Mouse (Mus musculus) hindbrain, postnatal 0 days (tissue): ENCODE data around the gene Rnh1. TPM values are rescaled to one million over a fixed set of nuclear protein-coding genes. Genes with fewer than 3 reads are reported as not detected.

Experiments used
- ATAC-seq: fragments of 200-750 bp; cut with Nextera tagmentation; 2 replicates; pipeline ENCODE4 v1.8.0; 2017; ENCODE audit warnings: mild to moderate bottlenecking, moderate TSS enrichment, moderate library complexity
- DNase-seq: peaks from one replicate; pipeline ENCODE4 v3.0.0-alpha.2; 2015; ENCODE audit warnings: low spot score
- H3K27ac ChIP-seq: fragments of 300-500 bp; sonication (generic); 2 replicates; pipeline ENCODE4 v1.5.1; 2014; ENCODE audit warnings: mild to moderate bottlenecking
- H3K27me3 ChIP-seq: fragments of 300-500 bp; sonication (generic); 2 replicates; pipeline ENCODE4 v1.6.1; 2014; ENCODE audit warnings: low read length, mixed read lengths; ENCODE audit not compliant: insufficient read depth
- H3K36me3 ChIP-seq: fragments of 300-500 bp; sonication (generic); 2 replicates; pipeline ENCODE4 v1.6.1; 2014; ENCODE audit warnings: low read length, mixed read lengths; ENCODE audit not compliant: insufficient read depth
- H3K4me1 ChIP-seq: fragments of 300-500 bp; sonication (generic); 2 replicates; pipeline ENCODE4 v1.6.1; 2014; ENCODE audit warnings: antibody characterized with exemption, low read length, mixed read lengths; ENCODE audit not compliant: insufficient read depth
- H3K4me2 ChIP-seq: fragments of 300-500 bp; sonication (generic); 2 replicates; pipeline ENCODE4 v1.6.1; 2014; ENCODE audit warnings: low read depth, mild to moderate bottlenecking, low read length, moderate library complexity, mixed read lengths
- H3K4me3 ChIP-seq: fragments of 300-500 bp; sonication (generic); 2 replicates; pipeline ENCODE4 v1.5.1; 2014; ENCODE audit warnings: low read length
- H3K9ac ChIP-seq: fragments of 300-500 bp; sonication (generic); replicated peaks from 2 replicates; pipeline ENCODE4 v1.6.1; 2014; ENCODE audit warnings: mild to moderate bottlenecking, low read length, moderate library complexity, mixed read lengths
- H3K9me3 ChIP-seq: fragments of 300-500 bp; sonication (generic); 2 replicates; pipeline ENCODE4 v1.6.1; 2016; ENCODE audit warnings: low read length, mixed read lengths
- CTCF ChIP-seq: IDR thresholded peaks from 2 replicates; pipeline ENCODE4 v1.5.1; 2016; ENCODE audit warnings: antibody characterized with exemption, control low read depth, low read depth
- WGBS: fragments of 180-500 bp; shearing (Covaris S2); extraction: QIAGEN DNeasy Blood & Tissue Kit; methylation state at CpG from one replicate; pipeline ENCODE4 v1.1.7; 2014; 5-methylcytosine and 5-hydroxymethylcytosine counted together
- polyA plus RNA-seq: library from polyadenylated mRNA; unstranded; fragments of >200 nt; fragmentation: Nextera tagmentation; extraction: Ambion mirVana; gene quantifications from 2 replicates; pipeline ENCODE4 v1.2.1, GENCODE M21; 2015
- total RNA-seq: library from RNA; depleted of rRNA; stranded (reverse); fragments of >200 nt; gene quantifications from 2 replicates; pipeline ENCODE4 v1.2.3, GENCODE M21; 2014

The Rnh1 gene
- total and polyA plus RNA-seq, 2 experiments from 2014 or later, result 55.3 to 65.2 TPM

DNA sequence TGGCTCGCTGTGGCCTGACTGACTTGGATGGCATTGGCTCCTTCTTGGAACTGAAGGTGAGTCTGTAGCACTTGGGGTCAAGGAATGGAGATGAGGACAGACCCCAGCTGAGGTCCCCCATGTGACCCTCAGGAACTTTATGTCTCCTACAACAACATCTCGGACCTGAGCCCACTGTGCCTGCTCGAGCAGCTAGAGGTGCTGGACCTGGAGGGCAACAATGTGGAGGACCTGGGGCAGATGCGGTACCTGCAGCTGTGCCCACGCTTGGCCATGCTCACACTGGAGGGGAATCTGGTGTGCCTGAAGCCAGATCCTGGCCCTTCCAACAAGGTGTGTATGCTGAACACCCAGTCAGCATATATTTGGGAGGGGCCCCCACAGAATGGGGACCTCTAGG lies 32.8 kb upstream of the Rnh1 start:
- WGBS, result 92% methylated on average over 5 of the region's 5 CpGs
- Histone ChIP-seq H3K36me3 (no peaks in the 10 kb centered on the region), H3K9ac (no peak overlapping the region), H3K4me3 (no peak overlapping the region), H3K27ac (no peak overlapping the region), H3K4me2 (no peak overlapping the region), H3K4me1 (no peaks in the 10 kb centered on the region), H3K27me3 (no peaks in the 10 kb centered on the region), H3K9me3 (no peaks in the 10 kb centered on the region)
- no peak for ATAC-seq
- no peak for DNase-seq
- no peak for TF ChIP-seq CTCF

DNA sequence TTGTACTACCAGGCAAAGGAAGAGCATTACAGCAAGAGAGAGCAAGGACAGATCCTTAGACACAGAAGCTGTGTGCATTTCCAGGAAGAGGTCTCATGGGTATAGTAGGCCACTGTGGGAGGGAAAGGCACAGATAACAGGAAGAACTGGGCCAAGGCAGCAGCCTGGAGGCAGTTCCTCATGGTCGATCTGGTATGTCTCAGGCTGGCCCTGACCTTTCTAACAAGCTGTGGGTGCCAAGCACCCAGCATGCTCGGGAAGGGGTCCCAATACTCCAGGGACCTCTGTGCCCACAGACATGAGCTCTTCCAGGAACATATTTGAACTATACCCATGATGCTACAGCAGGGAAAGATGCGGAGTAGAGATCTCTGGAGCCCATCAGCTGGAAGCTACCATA lies 31.9 kb upstream of the Rnh1 start:
- H3K9me3 ChIP-seq, result no peaks in the 10 kb centered on the region
- no peak for ATAC-seq

DNA sequence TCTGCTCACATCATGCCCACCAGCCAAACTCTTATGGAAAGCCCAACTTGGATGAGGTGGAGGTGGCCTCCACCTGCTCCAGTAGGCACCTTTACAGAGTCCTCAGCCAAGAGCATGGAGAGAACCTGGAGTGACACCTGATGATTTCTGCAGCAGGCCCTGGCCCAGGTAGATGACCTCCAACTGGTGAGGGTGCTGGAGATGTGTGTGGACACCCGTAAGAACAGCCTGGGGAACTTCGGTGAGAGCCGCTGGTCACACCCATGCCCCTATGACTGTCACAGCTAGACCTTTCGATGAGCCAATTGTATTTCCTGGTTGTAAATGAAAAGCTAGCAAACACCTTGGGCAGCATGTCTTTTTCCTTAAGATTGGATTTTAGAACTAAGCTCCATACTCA lies 25.5 kb upstream of the Rnh1 start:
- no peak for TF ChIP-seq CTCF
- H3K9ac ChIP-seq, result no peak overlapping the region
- H3K9me3 ChIP-seq, result no peaks in the 10 kb centered on the region
- H3K27ac ChIP-seq, result no peak overlapping the region
- no peak for ATAC-seq
- H3K36me3 ChIP-seq, result no peaks in the 10 kb centered on the region
- no peak for DNase-seq
- H3K27me3 ChIP-seq, result no peaks in the 10 kb centered on the region
- 98% methylated on average over 4 of the region's 4 CpGs for WGBS
- no peaks in the 10 kb centered on the region; the same call in 1 of the 2 replicates for H3K4me1 ChIP-seq
- H3K4me2 ChIP-seq, result no peak overlapping the region
- H3K4me3 ChIP-seq, result no peak overlapping the region

More for the DNA sequence above, 31.9 kb upstream of the Rnh1 start:
- H3K4me2 ChIP-seq, result no peak overlapping the region
- H3K4me1 ChIP-seq, result no peaks in the 10 kb centered on the region
- H3K4me3 ChIP-seq, result no peak overlapping the region
- H3K27ac ChIP-seq, result no peak overlapping the region
- no peaks in the 10 kb centered on the region for H3K27me3 ChIP-seq
- no peak for DNase-seq
- 75% methylated on average over 3 of the region's 3 CpGs for WGBS
- no peak for TF ChIP-seq CTCF
- no peaks in the 10 kb centered on the region for H3K36me3 ChIP-seq
- H3K9ac ChIP-seq, result no peak overlapping the region

DNA sequence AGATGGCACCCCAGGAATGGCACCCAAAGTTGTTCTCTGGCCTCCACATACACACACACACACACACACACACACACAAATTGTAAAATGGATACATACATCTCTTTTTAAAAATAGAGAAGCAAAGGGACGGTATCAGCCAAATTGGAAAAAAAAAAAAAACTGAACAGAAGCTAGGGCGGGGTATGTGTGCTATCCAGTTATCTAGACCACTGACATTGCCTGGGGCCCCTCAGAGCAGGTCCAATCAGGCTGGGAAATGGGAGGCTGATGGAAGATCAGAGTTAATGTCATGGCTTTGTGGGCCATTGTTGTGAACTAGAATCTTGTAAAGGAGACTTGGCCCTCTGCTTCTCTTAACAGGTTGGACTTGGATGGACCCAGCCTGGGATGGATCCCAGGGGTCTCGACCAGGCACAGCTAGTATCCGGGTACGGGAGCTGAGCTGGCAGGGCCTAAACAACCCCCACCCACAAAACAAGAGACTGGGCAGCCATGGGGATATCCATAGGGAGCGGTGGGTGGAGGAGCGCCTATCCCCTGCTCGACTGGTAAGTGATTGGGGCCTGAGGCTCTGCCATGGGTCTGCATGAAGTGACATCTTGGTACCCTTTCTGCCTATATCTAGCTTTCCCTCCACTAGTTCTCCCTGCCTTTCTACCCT lies 24.1 kb upstream of the Rnh1 start:
- Histone ChIP-seq H3K4me2 (no peak overlapping the region), H3K9me3 (no peaks in the 10 kb centered on the region), H3K36me3 (no peaks in the 10 kb centered on the region; the same call in 1 of the 2 replicates), H3K27ac (no peak overlapping the region), H3K27me3 (no peaks in the 10 kb centered on the region), H3K4me3 (no peak overlapping the region), H3K4me1 (peaks cover 10% of the 10 kb centered on the region), H3K9ac (no peak overlapping the region)
- DNase-seq (no peak), ATAC-seq (no peak)
- 91% methylated on average over 8 of the region's 8 CpGs for WGBS
- no peak for TF ChIP-seq CTCF

DNA sequence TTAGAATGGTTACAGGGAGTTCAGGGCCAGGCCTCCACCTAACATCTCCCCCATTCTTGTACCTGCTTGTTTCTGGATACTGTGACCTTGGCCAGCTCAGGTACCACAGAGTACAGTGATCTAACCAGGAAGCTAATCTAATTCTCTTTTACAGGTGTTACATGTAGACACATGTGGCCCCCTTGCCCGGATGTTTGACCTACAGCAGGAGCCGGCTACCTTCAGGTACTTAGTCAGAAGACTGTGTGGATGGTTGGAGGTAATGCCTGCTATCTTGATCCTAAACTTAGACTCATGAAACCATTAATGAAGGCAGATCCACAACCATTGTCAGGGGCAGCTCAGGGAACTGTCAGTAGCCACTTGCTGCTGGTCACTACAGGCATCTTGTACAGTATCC lies 23.1 kb upstream of the Rnh1 start:
- ATAC-seq, result no peak
- TF ChIP-seq CTCF, result no peak
- Histone ChIP-seq H3K4me2 (no peak overlapping the region), H3K4me3 (no peak overlapping the region), H3K36me3 (peaks cover 4% of the 10 kb centered on the region), H3K9ac (no peak overlapping the region), H3K9me3 (no peaks in the 10 kb centered on the region), H3K27ac (no peak overlapping the region), H3K27me3 (no peaks in the 10 kb centered on the region), H3K4me1 (peaks cover 10% of the 10 kb centered on the region)
- no peak for DNase-seq
- 90% methylated on average over 2 of the region's 2 CpGs for WGBS

DNA sequence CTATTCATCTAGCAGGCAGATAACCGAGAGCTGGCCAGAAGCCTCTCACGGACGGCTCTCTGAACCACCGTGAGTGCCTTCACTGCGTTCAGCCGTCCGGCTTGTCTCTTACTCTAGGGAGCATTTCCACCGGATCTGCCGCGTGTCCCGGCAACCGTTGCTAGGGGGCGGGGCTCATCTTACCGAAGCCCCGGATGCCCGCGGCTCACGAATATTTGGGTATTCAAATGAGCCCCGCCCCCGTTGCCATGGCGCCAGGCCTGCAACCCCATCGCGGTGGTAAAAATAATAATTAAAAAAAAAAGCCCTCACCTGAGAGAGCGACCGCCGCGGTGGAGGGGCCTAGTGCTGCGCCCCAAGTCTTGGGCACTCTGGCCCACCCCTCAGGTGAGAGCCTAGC lies 22.2 kb upstream of the Rnh1 start:
- peak overlapping the region; percentile 73 for H3K4me3 ChIP-seq
- H3K9ac ChIP-seq, result peak overlapping the region; percentile 90; the same call in 1 of the 2 replicates
- DNase-seq, result peak; percentile 95
- TF ChIP-seq CTCF, result no peak
- peaks cover 10% of the 10 kb centered on the region for H3K4me1 ChIP-seq
- H3K36me3 ChIP-seq, result peaks cover 13% of the 10 kb centered on the region
- peak overlapping the region; percentile 57; the same call in 1 of the 2 replicates for H3K27ac ChIP-seq
- peak; percentile 52 for ATAC-seq
- H3K27me3 ChIP-seq, result no peaks in the 10 kb centered on the region
- H3K9me3 ChIP-seq, result no peaks in the 10 kb centered on the region
- H3K4me2 ChIP-seq, result peak overlapping the region; percentile 90
- 1% methylated on average over 28 of the region's 28 CpGs for WGBS

DNA sequence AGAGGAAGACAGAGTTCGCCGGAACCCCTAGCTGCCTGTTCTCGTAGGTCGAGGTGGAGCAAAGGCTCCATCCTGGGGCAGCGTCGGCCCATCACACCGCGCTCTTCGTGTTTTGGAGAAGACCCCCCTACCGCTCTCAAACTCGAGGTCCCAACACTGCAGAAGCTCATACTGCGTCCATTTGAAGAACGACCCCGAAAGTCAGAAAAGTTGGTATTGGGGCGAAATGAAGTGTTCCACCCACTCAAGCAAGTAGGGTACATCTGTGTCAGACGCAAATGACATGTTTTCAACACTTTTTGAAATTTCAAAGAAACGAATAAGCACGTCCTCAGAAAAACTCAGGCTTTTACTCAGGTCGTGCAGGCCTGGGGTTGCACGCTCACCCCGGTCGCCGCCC lies 21.8 kb upstream of the Rnh1 start:
- Histone ChIP-seq H3K9me3 (no peaks in the 10 kb centered on the region), H3K27me3 (no peaks in the 10 kb centered on the region), H3K9ac (peak overlapping the region; percentile 90), H3K27ac (peak overlapping the region; percentile 57), H3K4me1 (peaks cover 10% of the 10 kb centered on the region), H3K36me3 (peaks cover 17% of the 10 kb centered on the region), H3K4me2 (peak overlapping the region; percentile 90), H3K4me3 (peak overlapping the region; percentile 73)
- ATAC-seq, result no peak
- WGBS, result under 1% methylated on average over 23 of the region's 23 CpGs
- no peak for DNase-seq
- TF ChIP-seq CTCF, result no peak
